9 mouse cellular contexts compared by ENCODE assay signal in the genomic region with DNA sequence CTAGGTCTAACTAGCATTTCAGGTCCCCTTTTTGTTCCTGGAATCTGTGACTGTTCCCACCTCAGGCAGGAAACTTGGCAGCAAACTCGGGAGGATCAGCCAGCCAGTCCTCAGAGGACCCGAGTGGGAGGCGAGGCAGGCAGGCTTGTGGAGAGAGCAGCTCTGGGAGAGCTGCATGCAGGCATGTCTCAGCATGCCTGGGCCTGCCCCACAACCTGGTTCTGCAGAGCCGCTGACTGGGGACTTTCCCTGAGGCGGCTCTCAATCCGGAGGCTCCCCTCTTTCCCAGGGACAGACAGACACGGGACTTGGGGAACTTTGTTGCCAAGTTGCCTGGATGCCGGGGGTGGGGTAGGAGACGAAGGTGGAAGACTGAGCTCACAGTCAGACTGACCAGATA. TPM values are rescaled to one million over a fixed set of nuclear protein-coding genes. Genes with fewer than 3 reads are reported as not detected.
A peak's percentile ranks its signal among the peaks of the same experiment; 100 is the strongest.
DNase-seq lines count a peak whose midpoint lies in the region; ATAC-seq and TF ChIP-seq lines count a peak whose summit lies in the region.
"Had no signal": no experiment of that assay in that cellular context is flagged by ENCODE, and none has a peak within 500 bp of the region (broad histone marks: within the 10 kb centered on the region; RNA-seq: fewer than 3 reads in every experiment).

No protein-coding gene starts in this region.

- H3K9ac ChIP-seq in heart, embryonic 11.5 days (ENCODE audit: low read depth, low read length): no peak overlapping the region
- 0 out of 2 replicates have a peak overlapping the region, but pooled peaks have one; percentile 5 for H3K9ac ChIP-seq in heart, adult 2 months (ENCODE audit: low read depth, low read length)

- H3K4me2 ChIP-seq in heart, embryonic 11.5 days: no peak overlapping the region

- no peak for TF ChIP-seq POLR2A in heart, adult 2 months (IDR thresholded peaks at IDR 0.05; ENCODE audit: insufficient read depth, low read depth, low read length)

- H3K27ac ChIP-seq in heart, embryonic 11.5 days (ENCODE audit: low read depth, low read length): no peak overlapping the region
- H3K27ac ChIP-seq in heart, adult 2 months: peak overlapping the region; percentile 69

- 0 out of 2 replicates have a peak, but pooled peaks have one; percentile 25 for TF ChIP-seq EP300 in heart, adult 2 months (IDR thresholded peaks at IDR 0.05; ENCODE audit: insufficient read depth, low read depth, low read length)

- no peak for TF ChIP-seq CTCF in heart, adult 2 months (IDR thresholded peaks at IDR 0.05)

- WGBS in heart, embryonic 11.5 days (ENCODE audit: insufficient replicate concordance): 51% methylated on average over 9 of the region's 9 CpGs
- 7% methylated on average over 9 of the region's 9 CpGs for WGBS in heart, adult 2 months

- H3K79me2 ChIP-seq in heart, adult 2 months (replicated peaks; ENCODE audit: control insufficient read depth, insufficient read depth, low read length): no peaks in the 10 kb centered on the region

- no peaks in the 10 kb centered on the region; the same call in 1 of the 2 replicates for H3K4me1 ChIP-seq in heart, embryonic 11.5 days (ENCODE audit: control insufficient read depth, insufficient read depth, low read length)
- peaks cover 9% of the 10 kb centered on the region for H3K4me1 ChIP-seq in heart, adult 2 months (ENCODE audit: control insufficient read depth, insufficient read depth, low read length)

- H3K9me3 ChIP-seq in heart, embryonic 11.5 days (replicated peaks; ENCODE audit: control insufficient read depth, low read length): no peaks in the 10 kb centered on the region

- intact Hi-C loops in heart, adult 2 months (cut with DNase I): loop anchor here (1.0 kb wide), 2 partner anchors 59 to 94 kb away; no protein-coding TSS in a partner anchor

- no peak for ATAC-seq in heart, embryonic 11.5 days (replicated peaks; ENCODE audit: insufficient number of reproducible peaks, low FRiP score, low TSS enrichment)

- H3K36me3 ChIP-seq in heart, embryonic 11.5 days (ENCODE audit: control insufficient read depth, insufficient read depth, low read length): no peaks in the 10 kb centered on the region
- no peaks in the 10 kb centered on the region for H3K36me3 ChIP-seq in heart, adult 2 months (ENCODE audit: control insufficient read depth, insufficient read depth, low read length)

- H3K27me3 ChIP-seq in heart, embryonic 11.5 days (ENCODE audit: control insufficient read depth, insufficient read depth, low read length): 0 out of 2 replicates have a peak, but pooled peaks cover 5% of the 10 kb centered on the region
- no peaks in the 10 kb centered on the region for H3K27me3 ChIP-seq in heart, adult 2 months (ENCODE audit: control insufficient read depth, insufficient read depth, low read length)

- no peak overlapping the region for H3K4me3 ChIP-seq in heart, embryonic 11.5 days (ENCODE audit: low read depth, low read length)
- H3K4me3 ChIP-seq in heart, adult 2 months: no peak overlapping the region

- peak; percentile 99 for DNase-seq in heart, adult 11 months
- DNase-seq in WW6 (ENCODE audit: low read depth, low spot score): peak; percentile 45
- peak; percentile 79 to 83 for DNase-seq in heart, adult 2 months
- DNase-seq in layer of hippocampus, postnatal 10 days (ENCODE audit: low spot score in 2 of 2): peak; percentile 62 to 70
- DNase-seq in right cerebral cortex, postnatal 36 days (ENCODE audit: low spot score in 2 of 2): peak; percentile 49 to 56
- no peak for DNase-seq in spleen, postnatal 4 days (ENCODE audit: low spot score in 2 of 2)
- DNase-seq in natural killer cell, adult 2 months (ENCODE audit: low spot score in 2 of 2): no peak

RNA-seq across cellular contexts. Expression of gene 1700029H14Rik, which starts 13.4 kb away (rescaled TPM):
- not detected in 2 replicates for polyA plus RNA-seq in heart, embryonic 11.5 days (2014; fragmentation: Nextera tagmentation; extraction: Ambion mirVana)
- total RNA-seq in heart, adult 2 months (2021): not detected
- 0.32 and 0.45 TPM in 2 replicates for polyA plus RNA-seq in heart, adult 2 months (2012; rRNA removed)
- not detected for total RNA-seq in layer of hippocampus, postnatal 10 days (2021)
- total RNA-seq: layer of hippocampus, postnatal 25 days had no signal

RNA-seq across cellular contexts. Expression of gene Gas6, which starts 54.5 kb away (rescaled TPM):
- polyA plus RNA-seq in heart, embryonic 11.5 days (2014; fragmentation: Nextera tagmentation; extraction: Ambion mirVana): 12.4 and 17.7 TPM in 2 replicates
- 100 to 1,000 TPM; 114 to 129 TPM for total RNA-seq in heart, adult 2 months (2021)
- polyA plus RNA-seq in heart, adult 2 months (2012; rRNA removed): 133 and 153 TPM in 2 replicates
- 100 to 1,000 TPM; 105 to 116 TPM for total RNA-seq in layer of hippocampus, postnatal 10 days (2021)

Comparison
In these comparisons a context has a peak if more than half of its experiments do, and no peak if none do; other contexts are left out.
1. DNase-seq: peak in heart, adult 11 months (single experiment), WW6 (single experiment), heart, adult 2 months (2 of 2), layer of hippocampus, postnatal 10 days (2 of 2) and right cerebral cortex, postnatal 36 days (2 of 2); none in spleen, postnatal 4 days (0 of 2) and natural killer cell, adult 2 months (0 of 2).